Mouse (Mus musculus) cerebellum, adult 9-11 months (tissue): ENCODE data around the gene Ctps.
A peak's percentile ranks its signal among the peaks of the same experiment; 100 is the strongest.

Experiments
- DNase-seq: peaks from one replicate; pipeline ENCODE4 v3.0.0; 2022

The Ctps gene

DNA sequence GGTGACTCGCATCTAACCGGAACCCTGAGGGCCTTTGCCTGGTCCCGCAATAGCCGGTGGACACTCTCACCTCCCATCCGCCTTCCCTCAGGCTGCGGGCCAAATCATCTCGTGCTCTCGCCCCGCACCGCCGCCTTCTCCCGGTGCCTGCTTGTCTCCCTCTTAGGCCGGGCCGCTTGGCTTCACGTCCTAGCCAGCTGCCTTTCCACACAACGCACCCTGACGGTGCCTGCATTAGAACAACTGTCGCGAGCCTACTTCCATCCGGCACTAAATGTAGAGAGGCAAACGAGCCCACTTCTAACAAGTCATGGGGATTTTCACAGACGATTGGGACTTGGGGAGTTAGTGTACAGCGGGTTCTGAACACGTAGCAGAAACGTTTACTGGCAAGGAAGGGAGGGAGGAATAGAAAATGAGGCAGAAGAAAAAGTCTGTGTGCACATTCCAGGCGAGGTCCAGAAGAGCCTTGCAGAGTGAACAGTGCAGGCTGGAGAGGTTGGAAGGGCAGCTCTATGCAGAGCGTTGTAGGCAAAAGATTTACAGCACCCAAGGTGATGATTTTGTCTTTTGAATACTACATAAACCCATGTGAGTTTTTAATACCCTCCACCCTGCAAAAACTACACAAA lies 478 bp upstream of the Ctps start:
- DNase-seq = no peak

DNA sequence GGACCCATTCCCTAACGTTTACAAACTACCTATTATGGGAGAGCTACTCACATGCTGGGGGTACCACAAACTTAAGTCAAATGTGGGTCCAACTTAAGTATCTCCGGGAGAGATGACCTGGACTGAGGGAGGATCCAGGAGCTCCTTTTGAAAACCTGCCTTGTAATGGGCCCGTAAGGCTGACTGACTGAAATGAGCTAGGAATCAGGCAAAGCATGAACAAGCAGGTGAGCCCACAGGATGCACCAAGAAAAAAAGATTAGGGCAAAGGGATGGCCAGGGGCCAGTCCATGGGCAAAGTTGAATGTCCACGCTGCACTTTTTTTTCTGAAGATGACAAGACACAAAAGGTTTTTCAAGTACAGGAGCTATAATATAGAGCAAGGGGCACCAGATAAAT lies 1.1 kb downstream of the Ctps start:
- peak; percentile 41 for DNase-seq

DNA sequence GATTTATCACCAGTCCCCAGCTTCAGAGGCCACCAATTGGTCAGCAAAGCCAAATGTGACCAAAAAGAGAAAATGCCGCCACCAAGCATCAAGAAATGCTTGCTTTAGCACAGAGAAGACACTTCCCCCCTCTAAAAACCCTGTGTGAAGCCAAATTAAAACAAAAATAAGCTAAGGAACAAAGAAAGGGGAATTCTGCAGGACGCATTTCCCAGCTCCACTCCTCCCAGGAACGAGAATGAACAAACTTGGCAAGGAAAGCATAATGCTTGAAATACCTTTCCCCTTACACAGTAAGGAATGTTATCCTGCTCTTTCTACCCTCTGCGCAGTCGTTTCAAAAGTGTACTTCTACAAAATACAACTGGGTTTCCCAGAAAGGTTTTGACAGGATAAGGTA lies 2.1 kb downstream of the Ctps start:
- DNase-seq = peak; percentile 7

DNA sequence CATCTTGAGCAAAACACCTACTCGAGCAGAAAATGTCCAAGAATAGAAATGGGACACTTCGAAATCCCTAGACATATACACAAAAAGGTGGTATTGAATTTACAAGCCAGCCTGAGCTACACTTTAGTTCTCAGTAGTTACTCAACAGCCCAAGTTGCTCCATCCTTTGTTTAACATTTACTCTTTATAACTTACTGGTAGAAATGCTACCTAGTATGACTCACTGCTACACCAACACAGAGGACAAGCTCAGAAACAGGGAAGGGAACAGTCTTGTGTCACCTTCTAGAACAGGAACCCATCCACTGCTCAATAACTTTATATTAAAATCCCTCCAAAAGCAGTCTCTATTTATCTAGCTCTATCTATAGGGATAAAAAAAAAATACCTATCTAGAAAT lies 4.3 kb downstream of the Ctps start:
- DNase-seq = no peak

DNA sequence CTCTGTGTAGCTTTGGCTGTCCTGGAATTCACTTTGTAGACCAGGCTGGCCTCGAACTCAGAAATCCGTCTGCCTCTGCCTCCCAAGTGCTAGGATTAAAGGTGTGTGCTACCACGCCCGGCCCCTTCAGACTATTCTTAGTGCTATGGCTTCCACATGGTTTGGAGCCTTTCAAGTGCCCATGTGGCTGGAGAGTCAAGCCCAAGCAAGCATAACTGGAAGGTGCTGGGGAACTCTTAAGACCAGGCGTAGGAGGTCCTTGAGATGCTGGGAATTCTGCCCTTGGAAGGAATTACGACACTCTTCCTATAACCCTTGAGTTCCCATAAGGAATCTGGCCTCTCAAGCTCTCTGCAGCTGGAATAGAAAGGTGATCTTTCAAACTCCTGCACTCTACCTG lies 13.5 kb downstream of the Ctps start:
- DNase-seq = no peak

DNA sequence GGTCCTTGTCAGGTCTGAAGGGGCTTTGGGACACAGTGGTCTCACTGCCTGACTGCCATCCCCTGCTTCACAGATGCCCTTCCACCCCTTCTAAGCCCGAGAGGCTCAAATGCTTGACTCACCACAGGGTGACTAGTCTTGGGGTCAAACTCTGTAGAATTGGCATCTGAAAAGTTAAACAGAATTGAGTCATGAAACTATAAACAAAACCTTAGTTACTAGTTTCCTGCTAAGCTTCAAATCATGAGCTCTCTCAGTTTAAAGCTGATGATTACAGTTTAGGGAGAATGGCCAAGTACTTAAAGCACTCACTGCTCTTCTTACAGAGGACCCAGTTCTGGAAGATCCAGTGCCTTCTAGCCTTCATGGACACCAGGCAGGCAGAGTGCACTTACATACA lies 25.2 kb downstream of the Ctps start:
- DNase-seq = no peak

DNA sequence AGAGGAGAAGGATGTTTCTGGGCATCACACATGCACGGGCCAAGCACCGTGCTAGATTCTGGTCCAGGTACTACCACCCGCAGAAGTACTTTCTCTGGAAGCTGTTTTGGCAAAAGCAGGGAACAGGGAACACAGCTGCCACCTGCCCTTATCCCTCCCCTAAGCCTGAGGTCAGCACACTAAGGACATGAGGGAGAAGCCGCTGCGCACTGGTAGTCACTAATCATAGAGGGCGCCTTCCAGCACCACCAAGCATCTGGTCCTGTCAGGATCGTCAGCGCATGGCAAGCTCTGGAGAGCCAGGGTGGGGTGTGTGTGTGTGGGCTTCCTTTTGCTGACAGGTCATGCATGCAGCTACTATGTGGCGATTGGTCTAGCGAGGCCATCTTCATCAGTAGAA lies 31.4 kb downstream of the Ctps start:
- DNase-seq = no peak

DNA sequence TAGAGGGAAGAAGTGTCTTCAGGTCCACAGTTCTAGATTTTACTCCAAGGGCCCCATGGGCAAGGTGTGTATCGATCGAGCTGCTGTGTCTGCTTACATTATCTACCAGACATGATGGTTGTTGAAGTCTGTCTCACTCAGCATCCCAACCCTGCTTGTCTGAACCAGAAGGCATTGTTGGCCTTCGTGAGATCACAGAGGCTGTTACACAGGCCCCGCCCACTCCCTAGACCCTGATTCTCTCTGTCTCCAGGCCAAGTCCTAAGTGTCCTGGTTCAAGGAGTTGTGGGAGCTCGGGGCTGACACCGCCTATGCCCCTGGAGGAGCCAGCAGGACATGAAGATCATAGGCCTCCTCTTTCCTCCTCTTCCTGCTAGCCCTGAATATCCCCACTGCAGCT lies 38.1 kb downstream of the Ctps start, which contains the start of gene Slfnl1:
Gene Slfnl1 (plus strand): TSS at position 246 of the 400 bp plus-strand sequence.
- DNase-seq = no peak

DNA sequence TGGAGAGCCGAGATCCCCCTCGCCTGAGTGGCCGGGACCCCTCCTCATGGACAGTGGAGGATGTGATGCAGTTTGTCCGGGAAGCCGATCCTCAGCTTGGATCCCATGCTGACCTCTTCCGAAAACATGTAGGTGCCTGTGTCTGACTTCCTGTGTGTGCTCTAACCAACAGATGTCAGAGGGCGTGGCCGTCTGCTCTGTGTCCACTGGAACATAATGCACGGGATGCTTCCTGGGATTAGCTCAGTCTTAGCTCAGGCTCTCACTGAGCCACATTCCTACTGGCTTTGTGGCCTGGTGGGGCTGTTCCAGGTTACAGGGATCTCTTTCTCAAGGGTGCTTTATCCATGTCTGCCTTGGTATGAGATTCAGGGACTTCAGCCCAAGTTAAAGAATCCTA lies 41.9 kb downstream of the Ctps start:
- no peak for DNase-seq

DNA sequence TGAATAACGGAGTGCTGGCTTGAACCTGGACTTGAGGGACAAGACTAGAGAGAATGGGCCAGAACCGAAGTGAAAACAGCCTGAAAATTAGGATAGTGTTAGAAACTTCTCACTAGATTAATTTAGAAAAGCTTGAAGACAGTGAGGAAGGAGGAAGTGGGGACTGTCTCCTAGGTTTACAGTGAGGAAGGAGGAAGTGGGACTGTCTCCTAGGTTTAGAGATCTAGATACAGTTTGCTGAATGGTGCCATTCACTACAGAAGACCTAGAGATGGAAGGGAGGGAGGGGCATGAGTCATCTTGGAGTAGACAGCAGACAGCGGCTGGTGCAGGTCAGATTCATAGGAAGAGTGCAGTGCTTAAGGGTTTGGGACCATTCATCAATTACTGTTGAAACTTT lies 47.0 kb downstream of the Ctps start:
- DNase-seq = no peak

DNA sequence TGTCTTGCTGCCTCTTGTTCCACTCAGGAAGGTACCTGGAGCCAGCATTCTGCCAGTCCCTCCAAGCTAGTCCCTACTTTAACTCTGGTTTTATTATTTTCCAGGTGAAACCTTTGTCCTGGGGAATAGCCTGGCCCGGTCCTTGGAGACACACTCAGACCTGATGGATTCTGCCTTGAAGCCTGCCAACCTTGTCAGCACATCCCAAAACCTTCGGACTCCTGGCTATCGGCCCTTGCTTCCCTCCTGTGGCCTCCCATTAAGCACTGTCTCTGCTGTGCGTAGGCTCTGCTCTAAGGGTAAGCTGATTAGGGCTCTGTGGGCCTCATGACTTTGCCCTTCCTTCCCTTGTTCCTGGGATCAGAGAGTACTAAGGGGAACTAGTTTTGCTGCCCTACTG lies 47.7 kb downstream of the Ctps start:
- DNase-seq = no peak

DNA sequence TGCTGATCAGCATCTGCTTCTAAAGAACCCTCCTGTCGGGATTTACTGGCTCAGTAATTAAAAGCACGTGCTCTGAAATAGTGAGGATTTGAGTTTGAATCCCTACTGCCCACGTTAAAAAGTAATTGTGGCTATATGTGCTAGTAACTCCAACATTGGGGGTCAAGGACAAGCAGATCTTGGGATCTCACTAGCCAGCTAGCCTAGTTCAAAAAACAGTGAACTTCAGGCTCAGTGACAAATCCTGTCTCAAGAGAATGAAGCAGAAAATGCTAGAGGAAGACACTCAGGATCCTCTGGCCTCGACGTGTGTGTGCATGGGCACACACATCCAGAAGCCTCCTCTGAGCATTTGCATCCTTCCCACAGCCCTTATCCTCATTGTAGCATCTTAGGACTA lies 48.3 kb downstream of the Ctps start:
- no peak for DNase-seq

DNA sequence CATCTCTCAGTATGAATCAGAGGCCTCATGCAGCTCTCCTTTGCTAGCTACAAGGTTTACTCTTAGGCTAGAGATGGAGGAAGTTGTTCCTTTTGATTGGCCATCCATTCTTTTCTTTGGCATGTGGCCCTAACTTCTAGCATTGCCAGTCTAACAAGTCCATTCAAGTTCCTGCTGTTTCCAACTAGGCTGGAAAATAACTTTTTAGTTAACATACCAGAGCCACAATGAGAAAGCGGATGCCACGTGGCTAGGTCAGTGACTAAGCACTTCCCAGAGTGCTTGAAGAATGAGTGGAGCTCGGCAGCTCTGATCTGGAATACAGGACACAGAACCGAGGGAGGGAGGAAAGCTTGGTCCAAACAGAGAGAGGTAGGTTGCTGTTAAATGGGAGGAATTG lies 52.7 kb downstream of the Ctps start:
- DNase-seq = no peak

DNA sequence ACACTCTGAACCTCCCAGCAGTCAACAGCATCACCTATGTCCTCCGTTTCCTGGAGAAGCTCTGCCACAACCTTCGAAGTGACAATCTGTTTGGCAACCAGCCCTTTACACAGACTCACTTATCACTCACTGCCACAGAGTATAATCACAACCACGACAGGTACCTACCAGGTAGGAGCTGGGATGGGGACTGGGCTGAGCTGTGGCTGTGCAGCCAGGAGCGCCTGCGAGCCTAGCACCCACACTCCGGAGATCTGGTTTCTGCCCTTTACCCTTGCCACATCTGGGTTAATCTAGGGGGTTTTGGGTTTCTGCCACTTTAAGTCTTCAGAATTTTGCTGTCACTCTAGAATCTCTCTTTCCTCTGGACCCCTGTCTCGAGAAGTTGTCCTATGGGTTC lies 53.2 kb downstream of the Ctps start:
- no peak for DNase-seq

DNA sequence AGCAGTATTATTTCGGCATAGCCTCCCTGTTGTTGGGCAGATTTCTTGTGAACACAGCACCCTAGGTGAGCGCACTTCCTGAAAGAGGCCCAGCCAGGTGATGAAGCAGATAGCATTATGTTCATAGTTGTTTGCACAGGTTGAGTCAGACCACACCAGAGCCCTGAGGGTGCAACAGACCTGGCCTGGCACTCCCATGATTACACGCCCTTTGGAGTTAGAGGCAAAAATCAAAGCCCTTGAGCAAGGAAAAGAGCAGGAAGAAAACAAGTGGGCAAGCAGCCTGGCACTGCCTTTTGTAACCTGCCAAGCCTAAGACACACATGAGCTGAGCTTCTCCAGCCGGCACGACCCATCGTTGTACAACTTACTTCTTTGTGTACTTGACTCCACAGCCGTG lies 53.6 kb downstream of the Ctps start:
- DNase-seq = no peak

DNA sequence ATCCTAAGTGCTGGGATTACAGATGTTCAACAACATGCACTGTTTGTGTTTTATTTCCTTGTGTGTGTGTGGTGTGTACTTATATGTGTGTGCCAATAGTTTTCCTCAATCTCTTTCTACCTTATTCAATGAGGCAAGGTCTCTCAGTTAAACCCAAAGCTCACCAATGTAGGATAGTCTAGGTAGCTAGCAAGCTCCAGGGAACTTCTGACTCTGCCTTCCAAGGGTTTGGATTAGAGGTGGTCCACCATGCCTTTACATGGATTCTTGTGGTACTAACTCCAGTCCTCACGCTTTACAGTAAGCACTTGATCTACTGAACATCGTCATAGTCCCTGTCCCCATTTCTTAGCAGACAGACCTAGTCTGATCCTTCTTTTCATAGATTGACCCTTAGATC lies 55.7 kb downstream of the Ctps start:
- DNase-seq = no peak

DNA sequence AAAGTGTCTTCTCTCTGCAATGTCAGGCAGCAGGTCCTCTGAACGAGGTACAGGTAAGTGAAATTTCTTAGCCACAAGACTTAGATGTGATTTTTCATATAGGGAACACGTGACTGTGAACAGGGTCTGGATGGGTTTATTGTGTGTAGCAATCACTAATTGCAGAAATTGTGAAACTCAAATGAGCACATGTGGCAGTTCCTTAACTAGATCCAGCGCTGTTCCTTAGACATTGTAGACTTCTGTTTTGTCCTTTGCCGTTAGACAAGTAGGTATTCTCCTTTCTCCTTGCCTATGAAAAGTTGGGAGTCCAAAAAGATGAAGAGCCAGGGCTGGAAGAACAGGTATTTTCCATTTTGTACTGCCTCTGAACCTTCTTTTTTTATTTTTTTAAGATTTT lies 58.9 kb downstream of the Ctps start:
- no peak for DNase-seq

DNA sequence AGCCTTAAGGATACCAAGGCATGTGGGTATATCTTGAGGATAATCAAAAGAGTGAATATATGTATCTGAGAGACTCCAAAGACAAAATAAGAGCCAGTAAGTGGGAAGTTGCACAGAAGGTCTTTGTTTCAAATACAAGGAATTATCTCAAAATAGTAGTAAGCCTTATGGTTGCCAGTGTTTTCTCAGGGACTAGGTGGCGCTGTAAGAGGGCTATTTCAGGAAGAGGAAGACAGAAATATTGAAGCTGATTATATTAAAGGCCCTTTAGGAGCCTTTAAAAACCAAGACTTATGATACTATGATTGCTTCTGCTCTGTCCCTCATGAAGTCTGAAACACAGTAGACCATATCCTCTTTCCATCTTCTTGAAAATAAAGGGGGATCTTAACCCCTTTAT lies 63.1 kb downstream of the Ctps start:
- no peak for DNase-seq
